18 mouse cellular contexts compared by ENCODE assay signal in the genomic region with DNA sequence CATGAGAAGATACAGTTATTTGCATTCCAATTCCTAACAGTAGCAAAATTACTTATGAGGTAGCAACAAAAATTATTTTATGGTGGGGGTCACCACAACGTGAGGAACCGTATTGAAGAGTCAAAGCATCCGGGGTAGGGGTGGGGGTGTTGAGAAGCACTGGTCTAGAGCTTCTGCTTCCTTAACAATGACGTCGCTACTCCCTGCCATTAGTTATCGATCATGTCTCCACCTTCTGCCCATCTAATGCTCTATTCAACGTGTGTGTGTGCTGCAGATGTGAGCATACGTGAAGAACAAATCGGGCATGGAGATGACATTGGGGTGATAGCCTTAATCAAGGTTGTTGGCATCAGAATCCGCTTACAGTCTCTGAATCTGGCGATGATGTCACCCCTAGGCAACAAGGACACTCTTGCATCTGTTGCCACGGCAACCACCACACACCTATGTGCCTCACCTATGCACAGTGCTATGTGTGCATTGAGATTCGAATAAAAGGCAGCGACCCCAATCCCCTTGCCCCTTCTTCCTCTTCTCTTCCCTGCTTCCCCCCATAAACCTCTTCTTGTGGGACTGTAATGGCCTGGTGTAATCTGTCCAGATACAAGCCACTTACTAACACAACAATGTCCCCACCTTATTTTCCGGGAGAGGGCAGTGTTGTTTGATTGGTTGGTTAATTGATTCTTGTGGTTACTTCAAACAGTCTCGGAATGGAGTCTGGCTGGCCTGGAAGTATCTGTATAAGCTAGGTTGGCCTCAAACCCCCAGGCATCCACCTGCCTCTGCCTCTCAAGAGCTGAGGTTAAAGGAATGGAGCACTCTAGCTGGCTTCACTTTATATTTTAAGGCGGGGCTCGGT. TPM values are rescaled to one million over a fixed set of nuclear protein-coding genes. Genes with fewer than 3 reads are reported as not detected.
A peak's percentile ranks its signal among the peaks of the same experiment; 100 is the strongest.
DNase-seq lines count a peak whose midpoint lies in the region; ATAC-seq and TF ChIP-seq lines count a peak whose summit lies in the region.
"Had no signal": no experiment of that assay in that cellular context is flagged by ENCODE, and none has a peak within 500 bp of the region (broad histone marks: within the 10 kb centered on the region; RNA-seq: fewer than 3 reads in every experiment).

No protein-coding gene starts in this region.

- H3K9ac ChIP-seq in hindbrain, embryonic 13.5 days: no peak overlapping the region
- no peak overlapping the region for H3K9ac ChIP-seq in lung, postnatal 0 days (replicated peaks; ENCODE audit: low read depth)
- H3K9ac ChIP-seq in midbrain, embryonic 16.5 days (ENCODE audit: low read depth, low read length): no peak overlapping the region
- H3K9ac ChIP-seq: intestine, embryonic 15.5 days; limb, embryonic 12.5 days; liver, embryonic 13.5 days had no signal

- peak; percentile 47 for TF ChIP-seq CTCF in lung, postnatal 0 days (IDR thresholded peaks at IDR 0.05)
- no peak for TF ChIP-seq CTCF in lung, adult 2 months (IDR thresholded peaks at IDR 0.05; ENCODE audit: insufficient read depth, low read length)
- no peak for TF ChIP-seq CTCF in brain, embryonic 14.5 days (IDR thresholded peaks at IDR 0.05; ENCODE audit: borderline replicate concordance, extremely low read depth, insufficient read depth, insufficient read length)

- DNase-seq in hindbrain, embryonic 10.5 days (ENCODE audit: low spot score): no peak
- no peak for DNase-seq in lung, postnatal 0 days (ENCODE audit: low spot score)
- no peak for DNase-seq in lung, adult 2 months
- DNase-seq in brain, embryonic 14.5 days (ENCODE audit: low read depth): peak; percentile 45
- no peak for DNase-seq in urinary bladder, postnatal 10 days (ENCODE audit: low spot score)
- DNase-seq: cerebellum, postnatal 25 days; kidney, postnatal 10 days; liver, embryonic 13.5 days; thymus, postnatal 4 days had no signal

- peak; percentile 57; the same call in 1 of the 2 replicates for ATAC-seq in hindbrain, embryonic 13.5 days (ENCODE audit: low FRiP score)
- no peak for ATAC-seq in lung, postnatal 0 days
- peak; percentile 87 for ATAC-seq in midbrain, embryonic 16.5 days
- ATAC-seq in erythroblast, adult 5-6 weeks (replicated peaks; ENCODE audit: low FRiP score, poor library complexity, severe bottlenecking): no peak
- ATAC-seq: intestine, embryonic 15.5 days had no signal

- no peaks in the 10 kb centered on the region for H3K36me3 ChIP-seq in hindbrain, embryonic 13.5 days
- H3K36me3 ChIP-seq in hindbrain, embryonic 10.5 days: no peaks in the 10 kb centered on the region
- no peaks in the 10 kb centered on the region for H3K36me3 ChIP-seq in lung, postnatal 0 days (ENCODE audit: insufficient read depth, low read length)
- H3K36me3 ChIP-seq in midbrain, embryonic 16.5 days (ENCODE audit: control insufficient read depth, insufficient read depth, low read length): no peaks in the 10 kb centered on the region
- H3K36me3 ChIP-seq: G1E; heart, embryonic 10.5 days; intestine, embryonic 15.5 days; limb, embryonic 12.5 days; liver, embryonic 13.5 days had no signal

- H3K4me1 ChIP-seq in hindbrain, embryonic 13.5 days (replicated peaks): no peaks in the 10 kb centered on the region
- no peaks in the 10 kb centered on the region for H3K4me1 ChIP-seq in hindbrain, embryonic 10.5 days (replicated peaks)
- H3K4me1 ChIP-seq in lung, postnatal 0 days (ENCODE audit: insufficient read depth, low read depth, low read length): no peaks in the 10 kb centered on the region
- H3K4me1 ChIP-seq in lung, adult 2 months (ENCODE audit: control insufficient read depth, insufficient read depth, low read length): no peaks in the 10 kb centered on the region
- peaks cover 3% of the 10 kb centered on the region; the same call in 1 of the 2 replicates for H3K4me1 ChIP-seq in midbrain, embryonic 16.5 days (ENCODE audit: control insufficient read depth, insufficient read depth, low read length)
- H3K4me1 ChIP-seq: heart, embryonic 10.5 days; intestine, embryonic 15.5 days; limb, embryonic 12.5 days; liver, embryonic 13.5 days had no signal

- no peaks in the 10 kb centered on the region for H3K9me3 ChIP-seq in hindbrain, embryonic 13.5 days
- H3K9me3 ChIP-seq in hindbrain, embryonic 10.5 days: no peaks in the 10 kb centered on the region
- H3K9me3 ChIP-seq in lung, postnatal 0 days (ENCODE audit: low read length): no peaks in the 10 kb centered on the region
- H3K9me3 ChIP-seq in midbrain, embryonic 16.5 days (replicated peaks; ENCODE audit: control insufficient read depth, low read length, poor library complexity, severe bottlenecking): no peaks in the 10 kb centered on the region
- H3K9me3 ChIP-seq: G1E; heart, embryonic 10.5 days; intestine, embryonic 15.5 days; limb, embryonic 12.5 days; liver, embryonic 13.5 days had no signal

- H3K27ac ChIP-seq in hindbrain, embryonic 13.5 days: no peak overlapping the region
- no peak overlapping the region for H3K27ac ChIP-seq in hindbrain, embryonic 10.5 days
- no peak overlapping the region for H3K27ac ChIP-seq in lung, postnatal 0 days (ENCODE audit: low read length)
- H3K27ac ChIP-seq in midbrain, embryonic 16.5 days (ENCODE audit: low read length): no peak overlapping the region
- H3K27ac ChIP-seq: heart, embryonic 10.5 days; intestine, embryonic 15.5 days; limb, embryonic 12.5 days; liver, embryonic 13.5 days; macrophage had no signal

- WGBS in hindbrain, embryonic 13.5 days: 90% methylated on average over 18 of the region's 18 CpGs
- WGBS in hindbrain, embryonic 10.5 days: 89% methylated on average over 18 of the region's 18 CpGs
- WGBS in lung, postnatal 0 days: 84% methylated on average over 18 of the region's 18 CpGs
- 87% methylated on average over 18 of the region's 18 CpGs for WGBS in lung, adult 2 months
- 84% methylated on average over 18 of the region's 18 CpGs for WGBS in midbrain, embryonic 16.5 days

- no peak overlapping the region for H3K4me3 ChIP-seq in hindbrain, embryonic 13.5 days
- no peak overlapping the region for H3K4me3 ChIP-seq in hindbrain, embryonic 10.5 days
- no peak overlapping the region for H3K4me3 ChIP-seq in lung, postnatal 0 days (ENCODE audit: low read depth, low read length)
- H3K4me3 ChIP-seq in lung, adult 2 months (replicated peaks; ENCODE audit: extremely low read depth, low read depth, low read length): no peak overlapping the region
- H3K4me3 ChIP-seq in midbrain, embryonic 16.5 days (ENCODE audit: low read depth, low read length): no peak overlapping the region
- H3K4me3 ChIP-seq: heart, embryonic 10.5 days; intestine, embryonic 15.5 days; left cerebral cortex, adult 2 months; limb, embryonic 12.5 days; liver, embryonic 13.5 days had no signal

- H3K4me2 ChIP-seq in hindbrain, embryonic 13.5 days: no peak overlapping the region
- H3K4me2 ChIP-seq in lung, postnatal 0 days (replicated peaks; ENCODE audit: low read depth, low read length): no peak overlapping the region
- H3K4me2 ChIP-seq in midbrain, embryonic 16.5 days (ENCODE audit: low read length): no peak overlapping the region
- H3K4me2 ChIP-seq: intestine, embryonic 15.5 days; limb, embryonic 12.5 days; liver, embryonic 13.5 days had no signal

- no peak for TF ChIP-seq POLR2A in lung, adult 2 months (IDR thresholded peaks at IDR 0.05; ENCODE audit: borderline replicate concordance, extremely low read depth, low read depth, low read length)
- no peak for TF ChIP-seq POLR2A in brain, embryonic 14.5 days (IDR thresholded peaks at IDR 0.05; ENCODE audit: borderline replicate concordance, extremely low read depth, insufficient read depth, insufficient read length, poor library complexity, severe bottlenecking)

- no peaks in the 10 kb centered on the region for H3K27me3 ChIP-seq in hindbrain, embryonic 13.5 days
- no peaks in the 10 kb centered on the region for H3K27me3 ChIP-seq in hindbrain, embryonic 10.5 days (ENCODE audit: insufficient read depth, poor library complexity, severe bottlenecking)
- no peaks in the 10 kb centered on the region for H3K27me3 ChIP-seq in lung, postnatal 0 days (replicated peaks; ENCODE audit: insufficient read depth, low read length)
- no peaks in the 10 kb centered on the region for H3K27me3 ChIP-seq in midbrain, embryonic 16.5 days (ENCODE audit: control insufficient read depth, insufficient read depth, low read depth, low read length)
- H3K27me3 ChIP-seq: intestine, embryonic 15.5 days; limb, embryonic 12.5 days; liver, embryonic 13.5 days had no signal

- TF ChIP-seq EP300 in lung, postnatal 0 days (IDR thresholded peaks at IDR 0.05): no peak

RNA-seq across cellular contexts. Expression of a gene that starts 50.8 kb away (rescaled TPM):
- 618 and 623 TPM in 2 replicates for polyA plus RNA-seq in hindbrain, embryonic 13.5 days (2015; fragmentation: Nextera tagmentation; extraction: Ambion mirVana)
- polyA plus RNA-seq in hindbrain, embryonic 10.5 days (2016; fragmentation: Nextera tagmentation; extraction: Ambion mirVana): 697 and 720 TPM in 2 replicates
- 608 and 620 TPM in 2 replicates for polyA plus RNA-seq in lung, postnatal 0 days (2015; fragmentation: Nextera tagmentation; extraction: Ambion mirVana)
- 1.4 and 5.2 TPM in 2 replicates for polyA plus RNA-seq in lung, adult 2 months (2012; rRNA removed)
- 128 and 151 TPM in 2 replicates for polyA plus RNA-seq in brain, embryonic 14.5 days (2012; rRNA removed)
- polyA plus RNA-seq in midbrain, embryonic 16.5 days (2015; fragmentation: Nextera tagmentation; extraction: Ambion mirVana): 563 and 582 TPM in 2 replicates
- 113 and 151 TPM in 2 replicates for total RNA-seq in erythroblast, adult 5-6 weeks (2015; ENCODE audit: low replicate concordance)
- total RNA-seq in erythroblast, adult 5-6 weeks (2017; ENCODE audit: low replicate concordance): 117 and 135 TPM in 2 replicates

Comparison
In these comparisons a context has a peak if more than half of its experiments do, and no peak if none do; other contexts are left out.
1. RNA of a gene that starts 50.8 kb away (polyA plus RNA-seq): 697 to 720 TPM in hindbrain, embryonic 10.5 days, 618 to 623 TPM in hindbrain, embryonic 13.5 days, 608 to 620 TPM in lung, postnatal 0 days, 563 to 582 TPM in midbrain, embryonic 16.5 days and 128 to 151 TPM in brain, embryonic 14.5 days; 1.4 to 5.2 TPM in lung, adult 2 months; every median in the first group is over 10 times any median in the second.
2. ATAC-seq: peak in hindbrain, embryonic 13.5 days (single experiment) and midbrain, embryonic 16.5 days (single experiment); none in lung, postnatal 0 days (single experiment) and erythroblast, adult 5-6 weeks (single experiment).